Mouse (Mus musculus): ENCODE measurements at regions not wholly inside any gene's neighbourhood (a gene's known extent, or its start where the extent isn't known, plus 50 kb on each side); places are given as distances from the start of the nearest gene placed in this dataset.

- 0 out of 2 replicates have a peak, but pooled peaks cover 3% of the 10 kb centered on the region for H3K4me1 ChIP-seq
- no peak for ATAC-seq (replicated peaks; ENCODE audit: low FRiP score)
- no peaks in the 10 kb centered on the region for H3K36me3 ChIP-seq
- WGBS = 64% methylated on average over 12 of the region's 12 CpGs
- no peak overlapping the region for H3K9ac ChIP-seq
- no peak overlapping the region for H3K27ac ChIP-seq
- no peak overlapping the region for H3K4me2 ChIP-seq
- no peaks in the 10 kb centered on the region for H3K27me3 ChIP-seq
- H3K9me3 ChIP-seq (replicated peaks) = no peaks in the 10 kb centered on the region
- no peak overlapping the region for H3K4me3 ChIP-seq (replicated peaks)
Measured at GRCm38 (mm10) chr9:120628794-120629560, 57.7 kb downstream of the Rpl14 start.

GRCm38 (mm10) chr9:120629609-120630008, 58.4 kb downstream of the Rpl14 start:
- Histone ChIP-seq H3K27me3 (no peaks in the 10 kb centered on the region), H3K9ac (no peak overlapping the region), H3K36me3 (no peaks in the 10 kb centered on the region), H3K27ac (no peak overlapping the region), H3K4me3 (replicated peaks) (no peak overlapping the region), H3K4me2 (no peak overlapping the region), H3K4me1 (0 out of 2 replicates have a peak, but pooled peaks cover 3% of the 10 kb centered on the region), H3K9me3 (replicated peaks) (no peaks in the 10 kb centered on the region)
- no peak for ATAC-seq (replicated peaks; ENCODE audit: low FRiP score)
- 82% methylated on average over 11 of the region's 11 CpGs for WGBS

- WGBS = 85% methylated on average over 10 of the region's 10 CpGs
- no peaks in the 10 kb centered on the region for H3K27me3 ChIP-seq
- no peaks in the 10 kb centered on the region for H3K36me3 ChIP-seq
- no peak overlapping the region for H3K27ac ChIP-seq
- no peak for ATAC-seq (replicated peaks; ENCODE audit: low FRiP score)
- no peaks in the 10 kb centered on the region for H3K9me3 ChIP-seq (replicated peaks)
- no peak overlapping the region for H3K9ac ChIP-seq
- no peak overlapping the region for H3K4me3 ChIP-seq (replicated peaks)
- H3K4me2 ChIP-seq = no peak overlapping the region
- H3K4me1 ChIP-seq = 0 out of 2 replicates have a peak, but pooled peaks cover 3% of the 10 kb centered on the region
Measured at GRCm38 (mm10) chr9:120632821-120633220, 61.6 kb downstream of the Rpl14 start.

- Histone ChIP-seq H3K4me3 (replicated peaks) (no peak overlapping the region), H3K9ac (no peak overlapping the region), H3K36me3 (no peaks in the 10 kb centered on the region), H3K27me3 (no peaks in the 10 kb centered on the region), H3K4me1 (0 out of 2 replicates have a peak, but pooled peaks cover 5% of the 10 kb centered on the region), H3K9me3 (replicated peaks) (no peaks in the 10 kb centered on the region), H3K27ac (no peak overlapping the region), H3K4me2 (no peak overlapping the region)
- no peak for ATAC-seq (replicated peaks; ENCODE audit: low FRiP score)
- 89% methylated on average over 4 of the region's 4 CpGs for WGBS
Measured at GRCm38 (mm10) chr9:120642656-120643055, 71.4 kb downstream of the Rpl14 start.

- WGBS = 80% methylated on average over 3 of the region's 3 CpGs
- no peak overlapping the region for H3K9ac ChIP-seq
- H3K36me3 ChIP-seq = no peaks in the 10 kb centered on the region
- H3K4me1 ChIP-seq = 0 out of 2 replicates have a peak, but pooled peaks cover 5% of the 10 kb centered on the region
- H3K27ac ChIP-seq = no peak overlapping the region
- H3K4me2 ChIP-seq = no peak overlapping the region
- no peaks in the 10 kb centered on the region for H3K27me3 ChIP-seq
- H3K4me3 ChIP-seq (replicated peaks) = no peak overlapping the region
- ATAC-seq (replicated peaks; ENCODE audit: low FRiP score) = no peak
- no peaks in the 10 kb centered on the region for H3K9me3 ChIP-seq (replicated peaks)
Measured at GRCm38 (mm10) chr9:120643371-120643770, 72.1 kb downstream of the Rpl14 start.

GRCm38 (mm10) chr9:120645776-120646175, 74.5 kb downstream of the Rpl14 start:
- Histone ChIP-seq H3K27me3 (no peaks in the 10 kb centered on the region), H3K9me3 (replicated peaks) (no peaks in the 10 kb centered on the region), H3K27ac (no peak overlapping the region), H3K4me3 (replicated peaks) (no peak overlapping the region), H3K36me3 (no peaks in the 10 kb centered on the region), H3K4me2 (no peak overlapping the region), H3K9ac (no peak overlapping the region), H3K4me1 (0 out of 2 replicates have a peak, but pooled peaks cover 5% of the 10 kb centered on the region)
- ATAC-seq (replicated peaks; ENCODE audit: low FRiP score) = no peak
- WGBS = 99% methylated on average over 10 of the region's 10 CpGs

- H3K27me3 ChIP-seq = no peaks in the 10 kb centered on the region
- H3K36me3 ChIP-seq = no peaks in the 10 kb centered on the region
- no peak overlapping the region for H3K27ac ChIP-seq
- whole genome bisulfite sequencing = 75% methylated on average over 10 of the region's 10 CpGs
- H3K4me3 ChIP-seq (replicated peaks) = no peak overlapping the region
- ATAC-seq (replicated peaks; ENCODE audit: low FRiP score) = no peak
- 0 out of 2 replicates have a peak, but pooled peaks cover 5% of the 10 kb centered on the region for H3K4me1 ChIP-seq
- no peak overlapping the region for H3K4me2 ChIP-seq
- no peaks in the 10 kb centered on the region for H3K9me3 ChIP-seq (replicated peaks)
- no peak overlapping the region for H3K9ac ChIP-seq
Measured at GRCm38 (mm10) chr9:120646806-120647667, 75.8 kb downstream of the Rpl14 start.

- H3K27me3 ChIP-seq = no peaks in the 10 kb centered on the region
- 78% methylated on average over 7 of the region's 7 CpGs for WGBS
- no peaks in the 10 kb centered on the region for H3K9me3 ChIP-seq (replicated peaks)
- no peak overlapping the region for H3K4me2 ChIP-seq
- ATAC-seq (replicated peaks; ENCODE audit: low FRiP score) = no peak
- no peak overlapping the region for H3K27ac ChIP-seq
- H3K9ac ChIP-seq = no peak overlapping the region
- no peak overlapping the region for H3K4me3 ChIP-seq (replicated peaks)
- 0 out of 2 replicates have a peak, but pooled peaks cover 5% of the 10 kb centered on the region for H3K4me1 ChIP-seq
- H3K36me3 ChIP-seq = no peaks in the 10 kb centered on the region
Measured at GRCm38 (mm10) chr9:120647668-120647955, 76.4 kb downstream of the Rpl14 start.

GRCm38 (mm10) chr9:120652733-120653132, 81.5 kb downstream of the Rpl14 start:
- ATAC-seq (replicated peaks; ENCODE audit: low FRiP score) = no peak

GRCm38 (mm10) chr9:120653170-120653569, 81.9 kb downstream of the Rpl14 start:
- no peak overlapping the region for H3K9ac ChIP-seq

More at GRCm38 (mm10) chr9:120652733-120653132, 81.5 kb downstream of the Rpl14 start:
- Histone ChIP-seq H3K9ac (no peak overlapping the region), H3K27me3 (no peaks in the 10 kb centered on the region), H3K4me1 (peaks cover 13% of the 10 kb centered on the region; the same call in 1 of the 2 replicates), H3K9me3 (replicated peaks) (no peaks in the 10 kb centered on the region), H3K27ac (no peak overlapping the region), H3K36me3 (no peaks in the 10 kb centered on the region), H3K4me2 (no peak overlapping the region), H3K4me3 (replicated peaks) (no peak overlapping the region)
- WGBS = 85% methylated on average over 14 of the region's 14 CpGs

GRCm38 (mm10) chr9:120654736-120655135, 83.5 kb downstream of the Rpl14 start:
- ATAC-seq (replicated peaks; ENCODE audit: low FRiP score) = no peak
- no peaks in the 10 kb centered on the region for H3K27me3 ChIP-seq
- H3K4me3 ChIP-seq (replicated peaks) = no peak overlapping the region
- H3K27ac ChIP-seq = no peak overlapping the region
- no peak overlapping the region for H3K4me2 ChIP-seq
- no peaks in the 10 kb centered on the region for H3K36me3 ChIP-seq
- no peaks in the 10 kb centered on the region for H3K9me3 ChIP-seq (replicated peaks)
- H3K4me1 ChIP-seq = peaks cover 14% of the 10 kb centered on the region; the same call in 1 of the 2 replicates
- 21% methylated on average over 1 of the region's 1 CpGs for WGBS
- no peak overlapping the region for H3K9ac ChIP-seq

More at GRCm38 (mm10) chr9:120653170-120653569, 81.9 kb downstream of the Rpl14 start:
- 62% methylated on average over 5 of the region's 5 CpGs for WGBS
- Histone ChIP-seq H3K9me3 (replicated peaks) (no peaks in the 10 kb centered on the region), H3K4me1 (peaks cover 14% of the 10 kb centered on the region; the same call in 1 of the 2 replicates), H3K36me3 (no peaks in the 10 kb centered on the region), H3K4me2 (no peak overlapping the region), H3K27ac (no peak overlapping the region), H3K27me3 (no peaks in the 10 kb centered on the region), H3K4me3 (replicated peaks) (no peak overlapping the region)
- no peak for ATAC-seq (replicated peaks; ENCODE audit: low FRiP score)

GRCm38 (mm10) chr9:120656976-120657375, 85.7 kb downstream of the Rpl14 start:
- Histone ChIP-seq H3K4me3 (replicated peaks) (no peak overlapping the region), H3K36me3 (no peaks in the 10 kb centered on the region), H3K9me3 (replicated peaks) (no peaks in the 10 kb centered on the region), H3K4me1 (peaks cover 14% of the 10 kb centered on the region; the same call in 1 of the 2 replicates), H3K27ac (no peak overlapping the region), H3K9ac (no peak overlapping the region), H3K4me2 (no peak overlapping the region), H3K27me3 (no peaks in the 10 kb centered on the region)
- WGBS = 22% methylated on average over 6 of the region's 6 CpGs
- no peak for ATAC-seq (replicated peaks; ENCODE audit: low FRiP score)
